Mouse (Mus musculus) kidney, embryonic 15.5 days (tissue): ENCODE measurements around the gene Vps45. TPM values are rescaled to one million over a fixed set of nuclear protein-coding genes. Genes with fewer than 3 reads are reported as not detected.

Experiments
- ATAC-seq: fragments of 200-750 bp; cut with Nextera tagmentation; replicated peaks from 2 replicates; pipeline ENCODE4 v1.8.0; 2017; ENCODE audit warnings: moderate TSS enrichment; ENCODE audit not compliant: low FRiP score
- H3K27ac ChIP-seq: fragments of 300-500 bp; sonication (generic); 2 replicates; pipeline ENCODE4 v1.5.1; 2015; ENCODE audit warnings: mild to moderate bottlenecking, inconsistent platforms
- H3K27me3 ChIP-seq: fragments of 300-500 bp; sonication (generic); 2 replicates; pipeline ENCODE4 v1.6.1; 2015; ENCODE audit warnings: inconsistent platforms
- H3K36me3 ChIP-seq: fragments of 300-500 bp; sonication (generic); 2 replicates; pipeline ENCODE4 v1.6.1; 2015; ENCODE audit warnings: inconsistent platforms
- H3K4me1 ChIP-seq: fragments of 300-500 bp; sonication (generic); 2 replicates; pipeline ENCODE4 v1.6.1; 2015; ENCODE audit warnings: inconsistent platforms
- H3K4me2 ChIP-seq: fragments of 300-500 bp; sonication (generic); 2 replicates; pipeline ENCODE4 v1.6.1; 2015; ENCODE audit warnings: moderate library complexity, mild to moderate bottlenecking, inconsistent platforms
- H3K4me3 ChIP-seq: fragments of 300-500 bp; sonication (generic); replicated peaks from 2 replicates; pipeline ENCODE4 v1.5.1; 2015; ENCODE audit warnings: mild to moderate bottlenecking, inconsistent platforms
- H3K9ac ChIP-seq: fragments of 300-500 bp; sonication (generic); 2 replicates; pipeline ENCODE4 v1.6.1; 2015; ENCODE audit warnings: mild to moderate bottlenecking, inconsistent platforms
- H3K9me3 ChIP-seq: fragments of 300-500 bp; sonication (generic); replicated peaks from 2 replicates; pipeline ENCODE4 v1.6.1; 2016; ENCODE audit warnings: inconsistent platforms
- WGBS: fragments of 180-500 bp; shearing (Covaris S2); methylation state at CpG from one replicate; pipeline ENCODE4 v1.1.7; 2015; ENCODE audit warnings: mixed read lengths; 5-methylcytosine and 5-hydroxymethylcytosine counted together
- polyA plus RNA-seq: library from polyadenylated mRNA; unstranded; fragments of >200 nt; fragmentation: Nextera tagmentation; extraction: Ambion mirVana; gene quantifications from 2 replicates; pipeline ENCODE4 v1.2.1, GENCODE M21; 2015

Gene Vps45
- polyA plus RNA-seq, 1 experiment from 2014 or later = 39.0 TPM

DNA sequence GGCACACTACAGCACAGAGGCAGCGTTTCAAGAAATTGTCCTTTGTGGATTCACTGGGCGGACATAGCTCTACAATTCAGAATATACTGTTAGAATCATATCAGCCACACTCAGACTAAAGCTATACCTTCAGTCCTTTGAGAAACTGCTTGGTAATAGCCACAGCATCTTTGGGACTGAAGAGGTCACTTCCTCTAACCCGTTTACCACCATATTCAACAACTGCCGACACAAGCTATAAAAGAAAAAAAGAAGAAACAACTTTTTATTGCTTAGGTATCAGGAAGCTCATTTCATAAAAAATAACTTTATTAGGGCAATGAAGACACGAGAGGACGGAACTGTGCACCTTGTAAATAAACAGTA is 25.6 kb downstream of the Vps45 start:
- no peaks in the 10 kb centered on the region for H3K27me3 ChIP-seq
- H3K4me1 ChIP-seq = no peaks in the 10 kb centered on the region
- no peak for ATAC-seq
- 86% methylated on average over 6 of the region's 6 CpGs for WGBS
- no peak overlapping the region for H3K4me2 ChIP-seq
- no peak overlapping the region for H3K27ac ChIP-seq
- H3K9me3 ChIP-seq = no peaks in the 10 kb centered on the region
- peaks cover 25% of the 10 kb centered on the region for H3K36me3 ChIP-seq
- H3K4me3 ChIP-seq = no peak overlapping the region
- no peak overlapping the region for H3K9ac ChIP-seq

DNA sequence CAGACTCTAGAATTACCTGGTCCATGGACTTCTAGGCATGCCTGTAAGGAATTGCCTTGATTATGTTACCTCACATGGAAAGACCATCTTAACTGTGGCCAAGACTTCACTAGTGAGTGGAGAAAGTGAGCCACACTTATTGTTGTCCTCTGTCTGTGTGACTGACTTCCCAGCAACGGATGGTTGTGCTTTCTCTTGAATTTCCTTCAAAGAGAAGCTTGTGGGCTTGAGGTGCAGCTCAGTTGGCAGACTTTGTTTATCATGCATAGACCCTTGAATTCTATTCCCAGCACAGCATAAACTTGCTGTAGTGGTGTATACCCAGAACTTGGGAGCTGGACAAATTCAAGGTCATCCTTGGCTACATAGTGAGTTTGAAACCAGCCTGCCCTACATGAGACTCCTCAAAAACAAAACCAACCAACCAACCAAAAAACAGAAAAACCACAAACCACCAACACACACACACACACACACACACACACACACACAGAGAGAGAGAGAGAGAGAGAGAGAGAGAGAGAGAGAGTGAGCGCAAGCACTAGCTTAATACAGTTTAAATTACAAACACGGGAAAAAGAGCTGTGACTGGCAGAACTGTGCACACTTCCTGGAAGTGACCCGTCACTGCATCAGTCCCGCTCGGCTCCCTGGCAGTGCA is 26.1 kb downstream of the Vps45 start:
- WGBS = 80% methylated on average over 6 of the region's 6 CpGs

DNA sequence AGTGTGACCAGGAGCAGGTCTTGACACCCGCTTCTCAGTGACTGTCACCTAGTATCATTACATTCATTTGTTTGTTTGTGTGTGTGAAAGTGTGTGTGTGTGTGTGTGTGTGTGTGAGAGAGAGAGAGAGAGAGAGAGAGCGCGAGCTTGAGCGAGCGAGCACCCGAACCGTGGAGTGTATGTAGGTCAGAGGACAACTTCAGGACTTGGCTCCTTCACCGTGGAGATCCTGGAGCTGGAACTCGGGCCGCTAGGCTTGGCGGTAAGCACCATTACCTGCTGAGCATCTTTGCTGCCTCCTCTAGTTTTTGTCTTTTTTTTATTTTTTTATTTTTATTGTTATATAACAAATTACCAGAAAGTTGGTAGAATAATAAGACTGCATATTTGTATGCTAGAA is 28.5 kb downstream of the Vps45 start:
- H3K9me3 ChIP-seq = no peaks in the 10 kb centered on the region
- WGBS = 79% methylated on average over 11 of the region's 11 CpGs
- ATAC-seq = no peak
- 0 out of 2 replicates have a peak overlapping the region, but pooled peaks have one; percentile 18 for H3K27ac ChIP-seq
- H3K4me3 ChIP-seq = no peak overlapping the region
- no peak overlapping the region for H3K9ac ChIP-seq
- H3K4me1 ChIP-seq = no peaks in the 10 kb centered on the region
- H3K27me3 ChIP-seq = no peaks in the 10 kb centered on the region
- H3K4me2 ChIP-seq = no peak overlapping the region
- peaks cover 19% of the 10 kb centered on the region; the same call in 1 of the 2 replicates for H3K36me3 ChIP-seq

More for the DNA sequence above, 26.1 kb downstream of the Vps45 start:
- peaks cover 25% of the 10 kb centered on the region for H3K36me3 ChIP-seq
- no peak overlapping the region for H3K4me2 ChIP-seq
- H3K27ac ChIP-seq = no peak overlapping the region
- no peaks in the 10 kb centered on the region for H3K4me1 ChIP-seq
- no peak for ATAC-seq
- H3K27me3 ChIP-seq = no peaks in the 10 kb centered on the region
- no peaks in the 10 kb centered on the region for H3K9me3 ChIP-seq
- no peak overlapping the region for H3K4me3 ChIP-seq
- H3K9ac ChIP-seq = no peak overlapping the region

DNA sequence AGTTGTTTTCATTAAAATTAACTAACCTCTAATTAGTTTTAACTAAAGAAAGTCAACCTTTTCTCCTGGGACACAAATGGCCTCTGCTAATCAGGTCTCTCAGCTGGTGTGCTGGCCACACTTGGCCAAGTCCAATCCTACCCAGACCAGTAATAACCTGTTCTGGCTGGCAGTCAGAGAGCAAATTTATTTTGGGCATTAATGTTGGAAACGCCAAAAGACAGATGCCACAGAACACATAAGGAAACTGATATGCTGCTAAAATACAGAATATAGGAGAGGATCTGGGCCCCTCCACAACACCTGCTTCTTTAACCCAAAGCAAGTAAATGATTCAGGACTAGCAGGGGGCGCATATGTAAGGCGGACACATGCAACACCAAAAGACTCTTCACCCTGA is 28.9 kb downstream of the Vps45 start:
- Histone ChIP-seq H3K4me1 (no peaks in the 10 kb centered on the region), H3K9ac (no peak overlapping the region), H3K27ac (0 out of 2 replicates have a peak overlapping the region, but pooled peaks have one; percentile 18), H3K9me3 (no peaks in the 10 kb centered on the region), H3K27me3 (no peaks in the 10 kb centered on the region), H3K4me3 (no peak overlapping the region), H3K36me3 (peaks cover 19% of the 10 kb centered on the region; the same call in 1 of the 2 replicates), H3K4me2 (no peak overlapping the region)
- ATAC-seq = no peak
- WGBS = 87% methylated on average over 3 of the region's 3 CpGs

DNA sequence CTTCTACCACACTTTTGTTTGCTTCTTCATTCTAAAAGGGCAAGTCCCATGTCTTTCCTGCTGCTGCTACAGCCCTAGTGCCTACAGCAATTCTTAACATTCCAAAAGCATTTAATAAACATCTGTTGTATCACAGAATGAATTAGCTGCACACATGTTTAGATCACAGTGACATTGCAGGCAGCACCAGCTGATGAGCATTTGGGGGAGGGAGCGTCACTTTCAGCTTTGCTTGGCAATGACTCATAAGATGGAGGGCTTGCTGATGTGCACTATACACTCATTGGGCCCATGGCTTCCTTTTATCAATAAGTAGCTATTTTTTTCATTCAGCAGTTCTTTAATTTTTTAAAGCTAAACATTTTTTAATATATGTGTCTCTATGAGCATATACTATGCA is 30.4 kb downstream of the Vps45 start:
- no peaks in the 10 kb centered on the region for H3K9me3 ChIP-seq
- no peak overlapping the region for H3K9ac ChIP-seq
- H3K36me3 ChIP-seq = 0 out of 2 replicates have a peak, but pooled peaks cover 13% of the 10 kb centered on the region
- H3K4me2 ChIP-seq = no peak overlapping the region
- no peak overlapping the region for H3K4me3 ChIP-seq
- WGBS = 81% methylated on average over 1 of the region's 1 CpGs
- no peaks in the 10 kb centered on the region for H3K4me1 ChIP-seq
- no peaks in the 10 kb centered on the region for H3K27me3 ChIP-seq
- ATAC-seq = no peak
- H3K27ac ChIP-seq = no peak overlapping the region

DNA sequence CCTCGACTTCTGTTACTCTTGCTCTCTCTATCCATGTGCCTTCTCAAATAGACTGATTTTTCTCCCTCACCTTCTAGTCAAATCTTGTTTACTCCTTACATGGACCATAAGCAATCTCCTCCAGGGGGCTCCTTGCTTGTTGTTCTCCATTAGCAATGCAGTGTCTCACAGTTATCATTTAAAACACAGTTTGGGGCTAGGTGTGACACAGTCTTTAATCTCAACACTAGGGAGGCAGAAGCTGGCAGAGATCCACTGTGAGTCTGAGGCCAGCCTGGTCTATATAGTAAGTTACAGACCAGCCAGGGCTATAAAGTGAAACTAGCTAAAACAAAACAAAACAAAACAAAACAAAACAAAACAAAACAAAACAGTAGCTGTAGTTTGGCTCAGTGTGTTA is 31.1 kb downstream of the Vps45 start:
- Histone ChIP-seq H3K4me3 (no peak overlapping the region), H3K27ac (no peak overlapping the region), H3K4me1 (no peaks in the 10 kb centered on the region), H3K4me2 (no peak overlapping the region), H3K27me3 (no peaks in the 10 kb centered on the region), H3K9me3 (no peaks in the 10 kb centered on the region), H3K36me3 (0 out of 2 replicates have a peak, but pooled peaks cover 13% of the 10 kb centered on the region), H3K9ac (no peak overlapping the region)
- ATAC-seq = no peak
- WGBS = 81% methylated on average over 1 of the region's 1 CpGs

DNA sequence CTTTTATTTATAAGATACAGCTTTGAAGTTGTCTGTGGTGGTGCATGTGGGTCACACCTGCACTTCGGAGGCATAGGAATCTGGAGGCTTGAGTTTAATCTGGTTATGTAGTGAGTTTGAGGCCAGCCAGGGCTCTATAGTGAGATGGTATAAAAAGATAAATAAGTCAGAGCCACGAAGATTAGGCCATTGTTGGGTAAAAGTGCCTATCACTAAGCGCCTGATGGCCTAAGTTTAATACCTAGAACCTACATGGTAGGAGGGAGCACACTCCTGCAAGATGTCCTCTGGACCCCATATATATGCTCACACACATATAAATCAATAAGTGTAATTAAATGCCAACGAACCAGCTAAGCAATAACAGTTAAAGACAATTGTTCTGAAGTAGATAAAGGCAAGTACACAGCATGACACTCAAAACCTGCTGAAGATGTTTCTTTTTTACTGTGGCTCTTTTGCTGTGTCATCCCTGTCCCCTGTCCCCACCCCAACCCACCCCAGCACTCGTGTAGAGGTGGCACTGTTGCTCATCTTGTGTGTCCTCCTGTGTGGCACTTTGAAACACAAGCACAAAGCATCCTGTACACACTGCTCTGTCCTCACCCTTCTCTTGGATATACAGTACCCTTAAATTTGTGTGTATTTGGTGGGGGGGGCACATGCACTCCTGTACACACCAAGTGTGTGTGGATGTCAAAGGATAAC is 36.7 kb downstream of the Vps45 start:
- no peaks in the 10 kb centered on the region for H3K9me3 ChIP-seq
- WGBS = 66% methylated on average over 5 of the region's 5 CpGs
- no peak for ATAC-seq
- no peak overlapping the region for H3K27ac ChIP-seq
- H3K4me3 ChIP-seq = no peak overlapping the region
- peaks cover 6% of the 10 kb centered on the region; the same call in 1 of the 2 replicates for H3K36me3 ChIP-seq
- no peaks in the 10 kb centered on the region for H3K27me3 ChIP-seq
- H3K4me2 ChIP-seq = no peak overlapping the region
- H3K4me1 ChIP-seq = no peaks in the 10 kb centered on the region
- no peak overlapping the region for H3K9ac ChIP-seq

DNA sequence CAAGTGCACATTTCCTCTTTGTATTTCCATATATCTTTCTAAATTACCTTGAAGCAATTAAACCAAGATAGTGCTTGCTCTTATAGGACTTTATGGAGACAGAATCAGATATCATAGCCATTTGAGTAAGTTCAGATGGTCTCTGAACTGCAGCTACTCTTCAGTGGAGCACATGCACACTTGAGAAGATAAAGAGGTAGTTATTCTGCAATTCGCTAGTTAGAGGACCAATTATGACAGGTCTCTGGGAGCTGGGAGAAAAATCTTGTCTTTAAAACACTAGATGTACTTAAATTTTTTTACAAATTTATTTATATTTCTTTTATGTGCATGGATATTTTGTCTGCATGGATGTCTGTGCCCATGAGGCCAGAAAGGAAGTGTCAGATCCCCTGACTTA is 37.5 kb downstream of the Vps45 start:
- no peak for ATAC-seq
- no peak overlapping the region for H3K9ac ChIP-seq
- no peaks in the 10 kb centered on the region for H3K4me1 ChIP-seq
- no peaks in the 10 kb centered on the region for H3K9me3 ChIP-seq
- no peak overlapping the region for H3K4me3 ChIP-seq
- WGBS = 88% methylated on average over 1 of the region's 1 CpGs
- H3K27ac ChIP-seq = no peak overlapping the region
- peaks cover 6% of the 10 kb centered on the region; the same call in 1 of the 2 replicates for H3K36me3 ChIP-seq
- H3K4me2 ChIP-seq = no peak overlapping the region
- no peaks in the 10 kb centered on the region for H3K27me3 ChIP-seq

DNA sequence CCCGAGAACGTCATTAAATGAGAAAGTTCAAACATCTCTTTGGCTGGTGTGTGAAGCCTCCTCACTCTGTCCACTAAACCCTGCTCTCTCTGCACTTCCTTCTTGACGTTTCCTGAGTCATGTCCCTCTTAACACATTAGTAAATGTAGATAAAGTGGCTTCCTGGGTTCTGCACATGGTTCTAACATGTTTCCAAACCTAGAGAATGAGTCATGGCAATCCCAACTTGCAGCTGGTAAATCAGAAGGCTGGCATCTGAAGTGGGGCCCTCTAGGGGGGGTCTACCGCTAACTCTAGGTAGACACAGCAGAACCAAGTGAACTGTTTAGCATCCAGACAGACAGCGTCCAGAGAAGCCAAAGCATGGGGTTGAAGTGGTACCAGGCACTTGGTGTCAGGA is 40.8 kb downstream of the Vps45 start:
- WGBS = 75% methylated on average over 5 of the region's 5 CpGs
- Histone ChIP-seq H3K27me3 (no peaks in the 10 kb centered on the region), H3K9ac (no peak overlapping the region), H3K9me3 (no peaks in the 10 kb centered on the region), H3K4me1 (no peaks in the 10 kb centered on the region), H3K36me3 (peaks cover 6% of the 10 kb centered on the region; the same call in 1 of the 2 replicates), H3K4me2 (no peak overlapping the region), H3K4me3 (no peak overlapping the region), H3K27ac (no peak overlapping the region)
- ATAC-seq = no peak

DNA sequence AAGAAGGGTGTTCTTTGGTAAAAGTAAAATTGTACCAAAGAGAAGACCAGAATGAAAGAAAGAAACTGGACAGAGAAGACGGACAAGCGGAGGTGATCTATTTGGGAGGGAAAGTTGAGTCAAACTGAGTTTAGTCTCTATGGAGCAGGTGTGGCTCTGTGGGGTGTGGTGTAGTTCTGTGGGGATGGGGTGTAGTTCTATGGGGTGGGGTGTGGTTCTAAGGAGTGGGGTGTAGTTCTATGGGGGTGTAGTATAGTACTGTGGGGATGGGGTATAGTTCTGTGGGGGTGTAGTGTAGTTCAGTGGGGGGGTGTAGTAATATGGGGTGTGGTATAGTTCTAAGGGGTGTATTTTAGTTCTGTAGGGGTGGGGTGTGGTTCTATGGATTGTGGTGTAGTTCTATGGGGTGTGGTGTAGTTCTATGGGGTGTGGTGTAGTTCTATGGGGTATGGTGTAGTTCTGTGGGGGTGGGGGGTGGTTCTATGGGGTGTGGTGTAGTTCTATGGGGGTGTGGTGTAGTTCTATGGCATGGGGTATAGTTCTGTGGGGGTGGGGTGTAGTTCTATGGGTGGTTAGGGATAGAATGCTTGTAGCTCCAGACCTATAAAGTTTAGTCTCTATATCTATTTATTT is 41.9 kb downstream of the Vps45 start:
- H3K27ac ChIP-seq = no peak overlapping the region
- H3K9me3 ChIP-seq = no peaks in the 10 kb centered on the region
- ATAC-seq = no peak
- no peaks in the 10 kb centered on the region for H3K4me1 ChIP-seq
- no peak overlapping the region for H3K9ac ChIP-seq
- peaks cover 6% of the 10 kb centered on the region; the same call in 1 of the 2 replicates for H3K36me3 ChIP-seq
- WGBS = 97% methylated on average over 2 of the region's 2 CpGs
- no peaks in the 10 kb centered on the region for H3K27me3 ChIP-seq
- H3K4me3 ChIP-seq = no peak overlapping the region
- H3K4me2 ChIP-seq = no peak overlapping the region

DNA sequence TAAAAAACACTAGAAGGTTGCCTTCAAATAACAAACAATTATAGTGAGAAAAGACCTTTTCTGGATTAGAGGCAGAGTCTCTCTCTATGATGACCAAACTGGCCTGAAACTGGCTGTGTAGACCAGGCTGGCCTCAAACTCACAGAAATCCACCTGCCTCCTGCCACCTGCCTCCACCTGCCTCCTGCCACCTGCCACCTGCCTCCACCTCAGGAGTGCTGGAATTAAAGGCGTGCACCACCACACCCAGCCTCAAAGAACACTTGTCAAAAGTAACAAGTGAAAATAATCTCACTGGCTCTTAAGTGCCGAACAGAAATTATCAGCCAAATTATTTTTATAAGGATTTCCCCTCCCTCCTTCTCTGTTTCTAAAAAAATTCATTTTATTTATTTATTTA is 42.6 kb downstream of the Vps45 start:
- H3K4me2 ChIP-seq = no peak overlapping the region
- no peak overlapping the region for H3K9ac ChIP-seq
- H3K27me3 ChIP-seq = no peaks in the 10 kb centered on the region
- H3K27ac ChIP-seq = no peak overlapping the region
- no peaks in the 10 kb centered on the region for H3K4me1 ChIP-seq
- no peaks in the 10 kb centered on the region for H3K9me3 ChIP-seq
- H3K36me3 ChIP-seq = peaks cover 6% of the 10 kb centered on the region; the same call in 1 of the 2 replicates
- 89% methylated on average over 2 of the region's 2 CpGs for WGBS
- no peak for ATAC-seq
- no peak overlapping the region for H3K4me3 ChIP-seq

DNA sequence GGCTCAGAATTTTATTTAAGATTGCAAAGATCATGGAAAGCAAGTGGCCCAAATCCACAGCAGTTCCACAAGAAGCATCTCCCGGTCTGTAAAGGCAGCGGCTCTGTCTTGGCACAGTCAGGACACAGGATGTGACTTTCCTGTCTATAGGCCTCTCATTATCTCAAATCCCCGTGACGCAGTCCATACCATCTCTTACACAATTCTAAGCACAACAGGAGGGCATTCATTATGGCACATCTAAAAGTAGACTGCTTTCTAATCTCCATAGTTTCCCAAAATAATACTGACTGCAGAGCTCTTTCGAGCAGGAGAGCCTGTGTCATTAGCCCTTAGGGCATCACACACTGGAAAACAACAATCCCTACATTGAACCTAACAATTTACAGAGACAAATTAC is 45.5 kb downstream of the Vps45 start:
- Histone ChIP-seq H3K9me3 (no peaks in the 10 kb centered on the region), H3K36me3 (no peaks in the 10 kb centered on the region), H3K4me2 (no peak overlapping the region), H3K27ac (no peak overlapping the region), H3K4me3 (no peak overlapping the region), H3K9ac (no peak overlapping the region), H3K27me3 (no peaks in the 10 kb centered on the region), H3K4me1 (no peaks in the 10 kb centered on the region)
- no peak for ATAC-seq
- WGBS = 71% methylated on average over 5 of the region's 5 CpGs
